Mouse (Mus musculus) bone marrow macrophage, adult 2 months (primary cell): ENCODE data around the gene Tbx3. TPM values are rescaled to one million over a fixed set of nuclear protein-coding genes. Genes with fewer than 3 reads are reported as not detected.

Experiments
- H3K27ac ChIP-seq: 2 replicates; pipeline ENCODE4 v1.5.1; 2012; ENCODE audit warnings: low read depth, low read length; ENCODE audit not compliant: insufficient read depth
- H3K4me1 ChIP-seq: 2 replicates; pipeline ENCODE4 v1.6.1; 2012; ENCODE audit warnings: low read length; ENCODE audit not compliant: control insufficient read depth, insufficient read depth
- H3K4me3 ChIP-seq: 2 replicates; pipeline ENCODE4 v1.5.1; 2012; ENCODE audit warnings: mild to moderate bottlenecking, low read length, moderate library complexity; ENCODE audit not compliant: insufficient read depth
- CTCF ChIP-seq: IDR thresholded peaks from 2 replicates; pipeline ENCODE4 v1.5.1; 2012; ENCODE audit warnings: low read depth, mild to moderate bottlenecking, low read length, moderate library complexity
- POLR2A ChIP-seq: IDR thresholded peaks from 2 replicates; pipeline ENCODE4 v1.6.1; 2012; ENCODE audit warnings: mild to moderate bottlenecking, low read depth, low read length, borderline replicate concordance
- polyA plus RNA-seq: library from polyadenylated mRNA; stranded (reverse); fragments of >200 nt; gene quantifications from 2 replicates; pipeline ENCODE4 v1.2.4, GENCODE M21; 2012; ENCODE audit not compliant: missing spikeins, insufficient read depth, insufficient read length

The Tbx3 gene
- polyA plus RNA-seq, 1 experiment, result not detected

GRCm38 (mm10) chr5:119669741-119670565, 516 bp upstream of the Tbx3 start:
- Histone ChIP-seq H3K27ac (no peak overlapping the region), H3K4me1 (no peaks in the 10 kb centered on the region), H3K4me3 (no peak overlapping the region)
- TF ChIP-seq POLR2A (no peak), CTCF (no peak)

GRCm38 (mm10) chr5:119671124-119671801, 794 bp downstream of the Tbx3 start:
- Histone ChIP-seq H3K27ac (no peak overlapping the region), H3K4me3 (no peak overlapping the region), H3K4me1 (no peaks in the 10 kb centered on the region)
- TF ChIP-seq CTCF (no peak), POLR2A (no peak)

GRCm38 (mm10) chr5:119671965-119672347, 1.5 kb downstream of the Tbx3 start:
- no peak overlapping the region for H3K4me3 ChIP-seq
- H3K27ac ChIP-seq, result no peak overlapping the region
- TF ChIP-seq CTCF (no peak), POLR2A (no peak)
- H3K4me1 ChIP-seq, result no peaks in the 10 kb centered on the region

DNA sequence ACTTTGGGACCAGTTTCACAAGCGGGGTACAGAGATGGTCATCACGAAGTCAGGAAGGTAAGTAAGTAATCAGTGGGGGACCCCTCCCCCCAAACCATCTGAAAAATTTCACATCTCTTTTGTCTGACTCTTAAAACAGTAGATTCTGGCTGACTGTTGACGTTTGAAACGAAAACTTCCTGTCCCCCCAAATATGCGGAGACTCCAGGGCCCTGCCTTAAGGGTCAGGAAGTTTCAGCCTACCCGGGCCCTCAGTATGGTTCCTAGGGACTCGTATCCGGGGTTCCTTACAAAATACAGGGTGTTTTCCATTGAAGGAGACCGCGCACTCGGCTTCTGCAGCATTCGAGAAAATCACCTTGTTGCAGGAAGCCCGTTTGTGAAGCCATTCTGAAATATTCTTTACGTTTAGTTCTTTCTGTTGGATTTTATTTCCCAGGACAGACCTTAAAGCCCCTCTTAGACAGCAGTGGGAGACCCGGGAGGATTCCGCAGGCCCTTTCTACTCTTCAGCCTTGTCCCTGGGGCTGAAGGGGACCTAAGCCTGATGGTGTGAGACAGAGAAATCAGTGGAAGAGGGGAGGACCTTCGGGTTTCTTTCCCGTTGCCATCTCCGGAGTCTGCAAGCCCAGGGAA, 2.0 kb downstream of the Tbx3 start:
- Histone ChIP-seq H3K4me1 (no peaks in the 10 kb centered on the region), H3K4me3 (no peak overlapping the region), H3K27ac (no peak overlapping the region)
- TF ChIP-seq POLR2A, result no peak
- TF ChIP-seq CTCF, result no peak

GRCm38 (mm10) chr5:119672984-119673600, 2.6 kb downstream of the Tbx3 start:
- Histone ChIP-seq H3K27ac (no peak overlapping the region), H3K4me3 (no peak overlapping the region), H3K4me1 (no peaks in the 10 kb centered on the region)
- TF ChIP-seq POLR2A (no peak), CTCF (no peak)

GRCm38 (mm10) chr5:119673716-119674605, 3.5 kb downstream of the Tbx3 start:
- H3K4me3 ChIP-seq, result no peak overlapping the region
- no peak overlapping the region for H3K27ac ChIP-seq
- no peak for TF ChIP-seq POLR2A
- no peak for TF ChIP-seq CTCF
- no peaks in the 10 kb centered on the region for H3K4me1 ChIP-seq

DNA sequence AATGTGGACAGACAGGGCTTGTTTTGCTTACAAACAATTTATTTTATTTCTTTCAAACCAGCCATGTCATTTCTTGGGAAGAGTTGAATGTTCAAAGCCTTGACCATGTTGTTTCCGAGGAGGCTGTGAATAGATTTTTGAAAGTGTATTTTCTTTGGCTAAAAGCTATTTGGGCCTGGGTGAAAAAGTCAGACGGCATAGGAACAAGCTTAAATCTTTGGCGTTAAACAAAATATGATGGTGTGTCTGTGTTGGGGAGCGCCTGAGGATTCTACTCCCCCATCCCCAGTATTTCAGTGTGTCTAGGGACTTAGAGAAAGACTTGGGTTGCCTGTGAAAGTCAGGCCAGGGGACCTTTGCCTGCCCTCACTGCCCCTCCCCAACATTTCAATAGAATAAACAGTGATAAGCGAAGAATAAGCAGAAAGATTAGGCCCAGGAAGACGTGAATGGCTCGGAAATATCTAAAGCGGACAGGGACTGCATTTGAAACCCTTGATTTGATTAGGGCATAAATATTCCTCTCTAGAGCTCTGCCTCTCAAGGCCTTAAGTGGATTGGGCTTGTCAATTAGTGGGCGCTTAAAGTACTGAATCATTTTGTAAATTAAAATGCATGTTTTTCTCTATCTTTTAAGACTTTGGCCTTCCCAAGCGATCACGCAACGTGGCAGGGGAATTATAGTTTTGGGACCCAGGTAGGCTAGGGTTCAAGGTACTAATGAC, 4.3 kb downstream of the Tbx3 start:
- TF ChIP-seq POLR2A (no peak), CTCF (no peak)
- Histone ChIP-seq H3K27ac (no peak overlapping the region), H3K4me3 (no peak overlapping the region), H3K4me1 (no peaks in the 10 kb centered on the region)

DNA sequence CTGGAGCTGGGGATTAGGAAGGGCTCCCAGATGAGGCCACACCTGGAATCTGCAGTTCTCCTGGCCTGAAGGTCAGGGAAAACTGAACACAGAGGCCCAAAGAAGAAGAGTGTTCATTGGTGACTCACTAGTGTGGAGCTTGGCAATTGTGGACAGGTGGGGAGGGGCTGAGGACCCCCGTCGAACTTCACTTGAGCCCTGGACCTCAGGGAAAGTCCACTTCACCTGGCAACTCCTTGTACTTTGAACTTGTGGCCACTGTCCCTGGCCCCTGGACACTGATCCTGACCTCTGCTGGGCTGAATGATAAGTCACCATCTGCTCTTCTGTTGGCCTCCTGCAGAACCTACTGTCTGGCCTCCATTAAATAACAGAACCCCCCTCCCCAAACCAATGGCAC, 5.8 kb downstream of the Tbx3 start:
- Histone ChIP-seq H3K4me1 (no peaks in the 10 kb centered on the region), H3K27ac (no peak overlapping the region), H3K4me3 (no peak overlapping the region)
- TF ChIP-seq CTCF (no peak), POLR2A (no peak)
